Mouse (Mus musculus) lung, adult 2 months (tissue): ENCODE results near the gene Fam114a2. TPM values are rescaled to one million over a fixed set of nuclear protein-coding genes. Genes with fewer than 3 reads are reported as not detected.

Experiments
- DNase-seq: peaks from one replicate; pipeline ENCODE4 v3.0.0; 2022
- H3K4me1 ChIP-seq: fragments of 200-500 bp; 2 replicates; pipeline ENCODE4 v1.6.1; 2011; ENCODE audit warnings: low read length; ENCODE audit not compliant: control insufficient read depth, insufficient read depth
- H3K4me3 ChIP-seq: fragments of 200-500 bp; replicated peaks from 2 replicates; pipeline ENCODE3; 2011; ENCODE audit warnings: low read depth, mild to moderate bottlenecking, control low read depth, low read length; ENCODE audit errors: extremely low read depth
- CTCF ChIP-seq: fragments of 200-500 bp; IDR thresholded peaks from 2 replicates; pipeline ENCODE4 v1.5.1; 2011; ENCODE audit warnings: mild to moderate bottlenecking, low read length, control low read depth; ENCODE audit not compliant: insufficient read depth
- POLR2A ChIP-seq: fragments of 200-500 bp; IDR thresholded peaks from 2 replicates; pipeline ENCODE4 v1.6.1; 2011; ENCODE audit warnings: low read depth, mild to moderate bottlenecking, control low read depth, low read length, borderline replicate concordance; ENCODE audit errors: extremely low read depth
- WGBS: fragments of 180-500 bp; shearing (Covaris S2); methylation state at CpG from one replicate; pipeline ENCODE4 v1.1.7; 2018; 5-methylcytosine and 5-hydroxymethylcytosine counted together
- polyA plus RNA-seq: library from polyadenylated mRNA; depleted of rRNA; stranded (reverse); fragments of >200 nt; gene quantifications from 2 replicates; pipeline ENCODE4 v1.2.3, GENCODE M21; 2012

Fam114a2 gene
- polyA plus RNA-seq, 1 experiment, result 30.6 TPM

GRCm38 (mm10) chr11:57475119-57475518 is 43.3 kb downstream of the Fam114a2 start:
- Histone ChIP-seq H3K4me3 (no peak overlapping the region), H3K4me1 (no peaks in the 10 kb centered on the region)
- TF ChIP-seq CTCF, result peak; percentile 51
- TF ChIP-seq POLR2A, result no peak
- peak; percentile 39 for DNase-seq
- 38% methylated on average over 6 of the region's 6 CpGs for whole genome bisulfite sequencing

DNA sequence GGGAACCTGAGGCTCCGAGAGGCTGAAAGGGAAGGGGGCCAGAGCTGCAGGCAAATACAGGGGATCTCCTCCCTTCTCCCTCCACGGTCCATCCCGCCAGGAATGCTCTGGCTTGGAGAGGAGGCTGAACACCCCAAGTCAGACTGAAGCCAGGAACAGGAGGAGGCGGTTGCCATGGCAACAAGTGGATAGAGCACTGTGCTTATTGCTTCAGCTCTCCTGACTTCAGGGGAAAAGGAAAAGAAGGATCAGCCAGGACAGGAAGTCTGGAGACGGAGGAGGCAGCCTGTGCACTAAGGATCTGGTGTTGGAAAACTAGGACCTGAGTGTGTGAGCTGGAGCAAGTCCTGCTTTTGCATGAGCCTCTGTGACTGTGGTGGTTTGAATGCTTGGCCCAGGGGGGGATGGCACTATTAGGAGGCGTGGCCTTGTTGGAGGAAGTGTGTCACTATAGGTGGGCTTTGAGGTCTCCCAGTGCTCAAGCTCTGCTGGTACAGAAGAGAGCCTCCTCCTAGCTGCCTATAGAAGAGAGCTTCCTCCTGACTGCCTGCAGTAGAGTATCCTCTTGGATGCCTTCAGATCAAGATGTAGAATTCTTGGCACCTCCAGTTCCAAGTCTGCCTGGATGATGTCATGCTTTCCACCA is 44.0 kb downstream of the Fam114a2 start:
- 64% methylated on average over 6 of the region's 6 CpGs for WGBS
- DNase-seq, result no peak
- Histone ChIP-seq H3K4me3 (no peak overlapping the region), H3K4me1 (no peaks in the 10 kb centered on the region)
- no peak for TF ChIP-seq CTCF
- TF ChIP-seq POLR2A, result no peak

DNA sequence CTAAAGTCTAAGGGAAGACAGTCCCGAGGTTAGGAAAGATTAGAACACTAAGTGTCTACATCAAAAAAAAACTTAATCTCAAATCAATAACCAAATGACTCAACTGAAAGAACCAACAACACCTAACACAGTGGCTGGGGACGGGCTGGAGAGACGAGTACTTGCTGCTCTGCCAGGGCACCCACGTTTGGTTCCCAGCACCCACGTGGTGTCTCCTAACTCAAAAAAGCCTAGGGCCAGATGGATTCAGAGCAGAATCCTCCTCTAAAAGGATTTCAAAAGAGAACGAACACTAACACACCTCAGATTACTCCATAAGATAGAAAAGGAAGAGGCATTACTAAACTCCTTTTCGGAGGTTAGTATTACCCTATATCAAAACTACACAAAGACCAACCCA is 47.4 kb downstream of the Fam114a2 start:
- H3K4me1 ChIP-seq, result no peaks in the 10 kb centered on the region
- DNase-seq, result no peak
- no peak overlapping the region for H3K4me3 ChIP-seq
- 83% methylated on average over 7 of the region's 7 CpGs for WGBS
- no peak for TF ChIP-seq POLR2A
- TF ChIP-seq CTCF, result no peak

DNA sequence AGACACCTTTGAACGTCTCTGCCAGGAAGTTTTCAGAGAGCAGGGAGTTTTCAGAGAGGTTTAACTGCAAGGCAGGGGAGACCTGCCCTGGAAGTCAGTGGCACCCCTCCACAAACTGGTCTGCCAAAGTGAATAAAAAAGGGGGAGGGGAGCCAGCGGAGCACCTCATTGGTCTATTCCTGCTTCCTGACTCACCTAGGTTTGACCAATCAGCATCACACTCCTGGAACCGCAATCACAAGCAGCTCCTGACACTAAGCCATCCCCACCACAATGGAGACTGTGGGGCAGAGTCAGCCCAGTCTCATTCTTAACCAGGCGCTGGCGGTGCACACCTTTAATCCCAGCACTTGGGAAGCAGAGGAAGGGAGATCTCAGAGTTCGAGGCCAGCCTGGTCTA is 48.4 kb downstream of the Fam114a2 start:
- no peak for TF ChIP-seq POLR2A
- TF ChIP-seq CTCF, result no peak
- Histone ChIP-seq H3K4me3 (no peak overlapping the region), H3K4me1 (no peaks in the 10 kb centered on the region)
- no peak for DNase-seq
- 44% methylated on average over 6 of the region's 6 CpGs for WGBS

- no peak overlapping the region for H3K4me3 ChIP-seq
- 68% methylated on average over 4 of the region's 4 CpGs for WGBS
- TF ChIP-seq POLR2A (no peak), CTCF (no peak)
- no peaks in the 10 kb centered on the region for H3K4me1 ChIP-seq
- no peak for DNase-seq
These were observed 49.7 kb downstream of the Fam114a2 start for GRCm38 (mm10) chr11:57468706-57469105.

- TF ChIP-seq CTCF, result peak; percentile 94
- no peak for TF ChIP-seq POLR2A
- DNase-seq, result peak; percentile 59
- WGBS, result 51% methylated on average over 23 of the region's 23 CpGs
- Histone ChIP-seq H3K4me1 (no peaks in the 10 kb centered on the region), H3K4me3 (no peak overlapping the region)
These were observed 51.0 kb downstream of the Fam114a2 start for GRCm38 (mm10) chr11:57467159-57468110.

GRCm38 (mm10) chr11:57465844-57466243 is 52.6 kb downstream of the Fam114a2 start:
- Histone ChIP-seq H3K4me1 (no peaks in the 10 kb centered on the region), H3K4me3 (no peak overlapping the region)
- TF ChIP-seq CTCF, result no peak
- no peak for TF ChIP-seq POLR2A
- WGBS, result 80% methylated on average over 3 of the region's 3 CpGs
- DNase-seq, result no peak

DNA sequence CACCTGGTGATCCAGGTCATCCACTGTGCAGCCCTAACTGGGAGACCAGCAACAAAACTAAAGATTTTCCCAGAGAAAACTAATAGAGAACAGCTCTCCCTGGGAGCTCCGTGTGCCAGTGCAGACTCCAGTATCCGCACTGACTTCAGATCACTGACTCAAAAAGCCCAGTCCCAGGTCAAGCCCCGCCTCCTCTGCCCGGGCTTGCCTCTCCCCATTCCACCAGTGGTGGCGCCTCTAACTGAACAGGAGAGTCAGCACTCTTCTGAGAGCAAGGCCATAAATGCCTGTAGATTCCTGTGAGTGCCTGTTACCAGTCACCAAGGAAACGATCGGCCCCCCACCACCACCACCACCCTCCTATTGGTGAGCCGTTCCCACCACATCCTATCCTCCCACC is 53.4 kb downstream of the Fam114a2 start:
- WGBS, result 52% methylated on average over 8 of the region's 8 CpGs
- Histone ChIP-seq H3K4me1 (no peaks in the 10 kb centered on the region), H3K4me3 (no peak overlapping the region)
- no peak for TF ChIP-seq POLR2A
- TF ChIP-seq CTCF, result no peak
- DNase-seq, result no peak

DNA sequence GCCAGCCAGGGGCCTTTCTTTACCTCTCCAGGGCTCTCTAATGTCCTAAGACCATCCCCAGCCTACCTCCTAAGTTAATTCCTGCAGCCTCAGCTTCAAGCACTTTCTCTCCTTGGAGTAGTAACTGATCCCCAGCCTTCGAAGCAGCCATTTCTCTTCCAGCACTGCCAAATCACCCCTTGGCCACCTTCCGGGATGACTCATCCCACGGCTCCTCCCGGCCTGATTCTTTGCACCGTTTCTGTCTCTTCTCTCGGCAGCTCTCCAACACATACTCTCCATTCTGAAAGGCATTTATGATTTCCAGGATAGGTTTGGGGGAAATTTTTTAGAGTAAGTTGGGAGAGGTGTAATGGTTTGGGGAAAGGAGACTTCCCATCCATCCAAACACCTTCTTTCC is 58.7 kb downstream of the Fam114a2 start:
- DNase-seq, result no peak
- TF ChIP-seq POLR2A (no peak), CTCF (no peak)
- WGBS, result 60% methylated on average over 6 of the region's 6 CpGs
- no peaks in the 10 kb centered on the region for H3K4me1 ChIP-seq
- no peak overlapping the region for H3K4me3 ChIP-seq
